Mouse (Mus musculus) T-helper 1 cell (primary cell): ENCODE data around the gene Rnps1.

Source experiments
- in situ Hi-C: fragments of 300-600 bp; cut with MboI, MseI; formaldehyde crosslinking; loops from one replicate; pipeline ENCODE4 v1.15.1; 2025; ENCODE audit warnings: high pct_unique_total_duplicates

Rnps1 gene

DNA sequence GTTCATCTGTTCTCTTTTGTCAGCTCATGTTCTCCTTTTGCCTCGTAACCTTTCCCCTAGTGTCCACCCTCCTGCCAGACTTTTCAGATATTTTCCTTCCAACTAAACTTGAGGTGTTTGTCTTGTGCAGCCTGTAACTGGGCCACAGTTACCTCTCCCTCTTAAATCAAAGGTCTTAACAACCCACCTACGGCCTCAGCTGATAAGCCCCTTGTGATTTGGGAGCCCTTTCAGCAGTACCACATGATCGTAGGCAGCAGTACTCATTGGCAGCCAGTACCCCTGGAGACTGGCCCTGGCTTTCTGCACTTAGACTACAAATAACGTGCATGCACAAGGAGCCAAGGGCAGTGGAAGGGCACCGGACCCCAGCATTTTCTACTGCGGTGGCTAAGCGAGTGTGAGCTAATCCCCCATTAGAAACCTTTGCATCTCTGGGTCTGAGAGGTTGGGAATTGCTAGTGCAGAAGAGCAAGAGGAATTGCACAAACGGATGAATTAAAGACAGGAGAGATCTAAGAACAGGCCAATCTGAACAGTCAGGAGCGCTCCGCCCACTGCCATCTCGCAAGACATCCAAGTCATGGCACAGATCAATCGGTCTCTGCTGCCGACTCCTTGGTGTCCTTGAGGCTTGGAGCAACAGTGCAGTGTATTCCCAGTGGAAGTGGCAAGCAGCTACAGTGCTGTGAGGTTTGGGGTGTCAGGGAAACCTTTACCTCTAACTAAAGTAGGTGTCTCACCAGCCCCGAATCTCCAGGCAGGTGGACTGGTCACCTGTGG lies 15.0 kb downstream of the Rnps1 start:
- in situ Hi-C loops: no loop called here

DNA sequence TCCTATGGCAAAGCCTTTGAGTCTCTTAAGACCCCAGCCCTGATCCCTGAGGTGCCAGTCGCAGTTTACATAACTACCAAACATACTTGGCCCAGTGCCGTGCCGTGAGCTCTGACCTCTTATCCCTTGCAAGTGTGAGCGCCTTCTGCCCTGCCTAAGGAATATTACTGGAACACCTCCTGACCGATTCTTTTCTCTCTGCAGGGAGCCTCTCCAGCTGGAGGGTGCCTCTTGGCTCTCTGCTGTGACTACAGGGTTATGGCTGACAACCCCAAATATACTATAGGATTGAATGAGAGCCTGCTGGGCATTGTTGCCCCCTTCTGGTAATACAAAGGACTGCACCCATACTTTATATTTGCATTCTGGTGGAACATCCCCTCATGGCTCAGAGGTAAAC lies 22.7 kb downstream of the Rnps1 start:
- in situ Hi-C loops: no loop called here

DNA sequence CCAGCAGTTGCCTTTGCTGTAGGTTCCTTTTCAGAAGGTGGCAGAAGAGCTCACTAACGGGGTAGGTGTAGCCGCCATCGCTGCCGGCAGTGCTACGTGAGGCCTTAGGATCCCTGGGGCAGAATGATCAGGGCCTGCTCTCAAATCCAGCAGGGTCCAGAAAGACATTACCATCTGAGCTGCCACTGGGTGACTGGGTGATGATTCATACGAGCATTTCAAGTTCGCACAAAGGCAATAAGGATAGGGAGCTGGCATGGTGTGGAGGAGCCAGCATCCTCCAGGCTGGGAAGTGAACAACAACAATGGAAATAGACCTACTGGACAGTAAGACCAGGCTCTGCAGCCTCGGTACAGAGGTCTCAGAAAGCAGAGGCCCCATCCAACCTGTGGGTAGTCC lies 26.0 kb downstream of the Rnps1 start:
- in situ Hi-C loops: no loop called here

DNA sequence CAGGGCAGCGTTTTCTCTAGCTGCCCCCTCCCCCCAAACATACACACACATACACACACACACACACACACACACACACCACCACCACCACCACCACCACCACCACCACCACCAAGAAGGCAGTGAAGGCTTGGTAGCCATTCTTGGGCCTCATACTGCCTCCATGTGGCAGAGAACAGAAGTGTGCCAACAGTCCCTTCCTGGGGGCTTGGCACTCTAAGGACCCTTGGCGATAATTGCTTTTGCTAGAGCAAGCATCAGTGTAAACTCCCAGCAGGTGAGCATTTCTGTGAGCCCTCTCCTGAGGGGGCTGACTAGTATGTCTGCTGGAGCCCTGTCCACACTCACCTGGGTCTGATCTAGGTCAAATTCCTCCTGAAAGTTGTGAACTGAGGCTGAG lies 26.8 kb downstream of the Rnps1 start:
- in situ Hi-C loops: no loop called here

DNA sequence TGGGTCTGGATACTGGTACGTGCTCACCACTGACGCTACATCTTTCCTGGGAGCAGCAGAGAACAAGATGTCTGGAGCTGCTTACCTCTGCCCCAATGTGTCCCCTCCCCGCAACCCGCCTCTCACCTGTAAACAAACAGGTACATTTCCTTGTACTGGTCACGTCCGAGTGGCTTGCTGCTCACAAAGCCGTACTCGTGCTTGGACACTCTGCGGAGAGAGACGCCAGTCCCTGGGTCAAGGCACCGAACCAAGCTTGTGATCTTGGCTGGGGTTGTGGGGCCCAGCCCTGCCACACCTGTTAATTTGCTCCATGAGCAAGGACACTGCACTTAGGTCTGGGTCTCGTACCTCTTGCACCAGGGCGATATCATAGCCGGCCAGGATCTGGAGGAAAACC lies 27.7 kb downstream of the Rnps1 start:
- in situ Hi-C loops: no loop called here

DNA sequence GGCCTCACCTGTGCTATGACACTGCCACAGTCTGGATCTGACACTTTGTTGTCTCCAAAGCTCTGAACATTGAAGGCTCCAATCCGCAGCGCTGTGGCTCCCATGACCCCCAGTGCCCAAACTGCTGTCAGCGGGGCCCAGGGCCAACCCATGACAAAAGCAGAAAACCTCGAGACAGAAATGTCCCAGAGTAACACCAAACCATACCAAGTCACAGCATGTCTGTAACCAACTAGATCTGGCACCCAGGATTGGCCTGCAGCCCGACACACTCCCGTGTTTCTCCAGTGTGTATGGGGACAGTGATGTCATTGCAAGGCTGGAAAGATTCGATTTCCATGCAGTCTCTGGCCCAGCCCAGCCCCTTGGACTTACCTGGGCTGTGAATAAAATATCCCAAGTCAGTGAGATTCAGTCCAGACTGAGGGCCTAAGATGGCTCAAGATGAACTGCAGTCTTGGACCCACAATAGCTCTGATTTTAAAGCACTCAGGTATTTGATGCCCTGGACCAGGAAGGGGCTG lies 28.3 kb downstream of the Rnps1 start, which contains the start of gene Dnase1l2:
Gene Dnase1l2, minus strand, starts transcription at position 474 of the 524 bp plus-strand sequence.
- in situ Hi-C loops: no loop called here

DNA sequence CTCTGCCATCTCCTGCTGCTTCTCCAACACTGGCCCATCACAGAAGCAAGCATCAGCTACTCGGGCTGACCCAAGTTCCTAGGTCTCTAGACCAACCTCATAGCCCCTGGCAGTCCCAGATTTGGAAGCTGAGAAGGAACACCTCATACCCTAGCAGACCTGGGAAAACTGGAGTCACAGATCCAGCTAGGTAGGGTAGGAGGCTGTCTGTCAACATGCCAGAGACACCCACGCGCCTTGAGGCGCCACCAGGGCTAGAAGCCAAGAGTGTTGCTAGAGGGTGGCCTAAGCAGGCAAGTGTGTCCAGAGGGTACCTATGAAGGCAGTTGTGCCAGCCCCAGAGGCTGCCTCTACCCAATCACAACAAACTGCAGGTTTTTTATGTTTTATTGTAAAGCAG lies 29.0 kb downstream of the Rnps1 start:
- in situ Hi-C loops: no loop called here

DNA sequence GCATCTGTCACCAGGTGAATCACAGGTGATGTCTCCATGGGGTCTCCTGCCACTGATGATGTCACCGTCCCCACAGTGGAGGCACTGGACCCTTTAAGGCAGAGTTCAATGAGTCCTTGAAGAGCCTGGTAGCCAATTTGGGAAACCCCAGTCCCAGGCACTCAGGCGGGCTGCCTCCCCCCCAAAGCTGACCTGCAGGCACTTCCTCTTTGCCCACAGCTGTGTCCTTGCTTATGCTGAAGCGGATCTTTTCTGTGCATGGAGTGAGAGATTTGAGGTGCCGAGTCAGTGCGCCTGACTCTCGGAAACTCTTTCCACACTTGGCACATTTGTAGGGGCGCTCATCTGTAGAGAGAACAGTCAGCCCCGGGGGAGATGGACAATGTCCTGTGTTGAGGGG lies 32.2 kb downstream of the Rnps1 start:
- in situ Hi-C loops: no loop called here

DNA sequence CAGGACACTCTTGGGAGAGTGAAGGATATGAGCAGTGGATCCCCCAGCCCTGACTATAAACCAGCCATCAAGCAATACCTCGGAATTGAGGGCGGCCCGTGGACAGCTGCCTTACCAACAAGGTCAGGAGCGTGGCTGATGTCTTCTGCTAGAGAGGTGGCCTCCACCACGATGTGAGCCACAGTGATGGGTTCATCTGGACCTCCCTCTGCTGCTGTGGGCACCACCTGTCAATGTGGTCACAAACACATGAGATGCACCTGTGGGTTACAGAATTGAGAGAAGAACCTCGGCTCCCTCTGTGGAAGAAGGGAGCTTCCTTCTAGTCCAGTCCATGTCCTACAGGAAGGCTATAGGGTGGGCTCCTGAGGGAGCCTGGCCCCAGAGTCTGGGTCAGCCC lies 35.1 kb downstream of the Rnps1 start:
- in situ Hi-C loops: no loop called here

DNA sequence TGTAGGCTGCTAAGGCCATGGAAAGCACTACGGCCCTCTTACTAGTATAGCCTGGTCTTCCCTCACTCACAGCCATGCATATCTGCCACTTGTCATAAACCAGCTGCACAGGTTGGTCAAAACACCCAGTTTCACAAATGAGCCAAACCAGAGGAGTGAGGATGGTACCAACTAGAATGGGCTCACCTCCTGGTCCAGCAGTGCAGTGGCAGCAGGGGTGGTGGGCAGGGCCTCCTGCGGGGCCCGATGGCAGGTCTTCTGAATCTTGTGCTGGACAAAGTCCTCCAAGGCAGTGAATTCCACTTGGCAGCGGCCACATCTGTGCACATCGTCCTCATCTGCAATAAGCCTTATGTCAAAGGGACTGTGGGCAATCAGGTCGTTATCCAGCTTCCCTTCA lies 36.9 kb downstream of the Rnps1 start:
- in situ Hi-C loops: no loop called here

DNA sequence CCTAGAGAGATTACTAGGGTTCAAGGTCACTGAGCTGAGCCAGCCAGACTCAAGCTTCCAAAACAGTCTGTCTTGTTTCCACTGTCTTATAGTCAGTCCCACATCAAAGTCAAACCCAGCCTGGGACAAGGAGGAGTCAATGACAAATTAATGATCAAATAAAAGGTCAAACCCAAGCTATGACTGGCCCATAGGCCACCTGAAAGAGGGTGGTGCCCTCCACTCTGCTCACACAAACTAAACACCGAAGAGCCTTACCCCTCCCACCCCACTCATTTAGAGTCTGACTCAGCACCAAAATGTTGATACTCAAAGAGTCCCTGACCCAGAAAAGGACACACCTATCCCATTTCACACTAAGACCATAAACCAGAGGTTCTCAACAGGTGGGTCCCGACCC lies 39.0 kb downstream of the Rnps1 start:
- in situ Hi-C loops: no loop called here

DNA sequence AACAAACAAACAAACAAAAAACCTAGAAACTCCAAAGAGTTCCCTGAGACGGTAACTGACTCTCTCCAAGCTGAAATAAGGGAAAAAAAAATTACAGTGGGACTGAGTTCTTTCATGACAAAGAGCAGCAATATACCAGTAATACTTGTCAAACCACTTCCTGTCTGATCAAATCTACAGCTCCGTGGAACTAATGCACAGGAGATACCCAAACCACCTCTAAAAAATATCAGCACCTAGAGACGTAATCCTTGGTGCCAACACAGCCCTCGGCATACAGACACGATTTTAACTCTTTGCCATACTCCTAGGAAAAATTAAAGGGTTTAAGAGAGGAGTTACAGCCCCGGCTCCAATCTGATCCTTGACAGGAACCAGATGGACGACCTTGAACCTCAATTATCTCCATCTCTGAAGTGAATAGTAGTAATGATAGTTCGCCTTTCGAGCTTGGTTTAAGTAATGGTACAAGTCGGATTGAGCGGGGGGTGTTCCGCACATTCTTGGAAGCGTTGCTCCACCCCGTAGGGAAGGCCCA lies 39.9 kb downstream of the Rnps1 start:
- in situ Hi-C loops: no loop called here

DNA sequence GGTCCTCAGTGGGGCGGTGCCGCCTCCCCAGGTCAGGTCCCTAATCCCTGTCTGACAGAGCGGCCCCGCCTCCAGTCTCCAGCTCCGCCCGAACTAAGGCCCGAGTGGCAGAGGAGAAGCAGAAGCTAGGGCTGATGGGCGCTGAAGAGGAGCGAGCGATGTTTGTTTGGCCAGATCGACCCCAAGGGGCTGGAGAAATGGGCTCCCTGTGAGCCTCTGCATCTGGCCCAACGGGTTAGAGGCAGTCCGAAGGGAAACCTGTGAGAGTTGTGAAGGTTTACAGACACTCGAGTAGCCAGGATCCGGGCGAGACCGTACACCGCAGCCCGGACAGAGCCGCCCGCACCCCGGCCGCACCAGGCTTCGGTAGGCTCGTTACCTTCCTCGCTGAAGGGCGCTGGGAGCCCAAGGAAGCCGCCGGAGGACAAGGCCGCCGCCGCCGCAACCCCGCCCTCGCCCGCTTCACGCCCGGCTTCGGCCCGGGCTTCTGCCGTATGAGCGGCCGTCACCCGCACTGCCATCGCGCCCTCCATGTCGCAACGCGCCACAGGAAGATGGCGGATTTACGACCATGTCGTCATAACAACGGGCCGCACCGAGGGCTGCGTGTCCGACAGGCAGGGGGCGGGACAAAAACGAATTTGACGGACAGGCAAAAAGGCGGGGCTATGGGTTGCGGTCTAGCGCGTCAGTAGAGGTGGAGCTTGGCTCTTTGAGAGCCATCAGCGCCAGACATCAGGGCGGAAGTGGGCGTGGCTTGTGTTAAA lies 40.6 kb downstream of the Rnps1 start:
- in situ Hi-C loops: loop anchor here (5.0 kb wide), 1 partner anchor 973 kb away; no protein-coding TSS in a partner anchor

DNA sequence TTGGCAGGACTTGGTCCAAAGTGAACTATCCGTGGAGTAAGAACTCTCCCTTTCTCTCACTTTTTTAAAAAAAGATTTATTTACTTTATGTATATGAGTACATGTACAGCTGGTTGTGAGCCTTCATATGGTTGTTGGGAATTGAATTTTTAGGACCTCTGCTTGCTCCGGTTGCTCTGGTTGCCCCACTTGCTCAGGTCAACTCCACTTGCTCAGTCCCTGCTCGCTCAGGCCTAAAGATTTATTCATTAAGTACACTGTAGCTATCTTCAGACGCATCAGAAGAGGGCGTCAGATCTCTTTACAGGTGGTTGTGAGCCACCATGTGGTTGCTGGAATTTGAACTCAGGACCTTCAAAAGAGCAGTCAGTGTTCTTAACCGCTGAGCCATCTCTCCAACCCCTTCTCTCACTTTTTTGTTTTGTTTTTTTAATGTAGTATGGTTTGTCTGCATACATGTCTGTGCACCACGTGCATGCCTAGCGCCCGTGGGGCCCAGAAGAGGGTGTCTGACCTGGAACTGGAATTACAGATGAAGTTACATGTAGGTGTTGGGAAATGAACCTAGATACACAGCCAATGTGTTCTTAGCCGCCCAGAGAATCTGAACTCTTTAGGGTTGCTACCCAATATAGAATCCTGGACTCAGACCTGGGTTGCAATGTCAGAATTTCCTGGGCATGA lies 41.3 kb downstream of the Rnps1 start:
- in situ Hi-C loops: loop anchor here (5.0 kb wide), 1 partner anchor 973 kb away; no protein-coding TSS in a partner anchor

DNA sequence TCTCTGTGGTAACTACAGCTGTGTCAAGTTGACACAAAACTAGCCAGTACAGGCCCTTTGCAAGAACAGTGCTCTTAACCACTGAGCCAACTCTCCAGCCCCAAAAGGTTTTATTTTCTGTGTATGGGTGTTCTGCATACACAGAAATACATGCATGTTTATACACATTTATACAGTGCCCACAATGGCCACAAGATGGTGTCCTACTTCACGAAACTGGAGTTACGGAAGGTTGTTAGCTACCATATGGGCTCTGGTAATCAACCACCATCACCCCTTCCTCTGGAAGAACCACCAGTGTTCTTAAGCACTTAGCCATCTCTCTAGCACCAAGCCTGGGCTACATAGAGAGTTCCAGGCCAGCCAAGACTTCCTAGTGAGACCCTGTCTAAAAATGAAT lies 47.2 kb downstream of the Rnps1 start:
- in situ Hi-C loops: no loop called here

DNA sequence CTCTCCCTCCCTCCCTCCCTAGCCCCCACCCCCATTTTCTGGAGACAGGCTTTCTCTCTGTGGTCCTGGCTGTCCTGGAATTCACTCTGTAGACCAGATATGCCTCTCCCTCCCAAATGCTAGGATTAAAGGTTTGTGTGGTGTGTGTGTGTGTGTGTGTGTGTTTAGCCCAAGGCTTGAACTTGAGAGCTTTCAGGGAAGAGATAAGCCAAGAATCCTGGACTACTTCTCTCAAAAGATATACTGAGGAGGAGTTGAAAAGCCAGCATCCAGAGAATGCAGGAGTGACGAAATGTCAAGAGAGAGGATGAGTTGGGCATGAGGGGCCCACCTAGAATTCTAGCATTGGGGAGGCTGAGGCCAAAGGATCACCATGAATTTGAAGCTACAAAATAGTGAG lies 48.6 kb downstream of the Rnps1 start:
- in situ Hi-C loops: no loop called here

DNA sequence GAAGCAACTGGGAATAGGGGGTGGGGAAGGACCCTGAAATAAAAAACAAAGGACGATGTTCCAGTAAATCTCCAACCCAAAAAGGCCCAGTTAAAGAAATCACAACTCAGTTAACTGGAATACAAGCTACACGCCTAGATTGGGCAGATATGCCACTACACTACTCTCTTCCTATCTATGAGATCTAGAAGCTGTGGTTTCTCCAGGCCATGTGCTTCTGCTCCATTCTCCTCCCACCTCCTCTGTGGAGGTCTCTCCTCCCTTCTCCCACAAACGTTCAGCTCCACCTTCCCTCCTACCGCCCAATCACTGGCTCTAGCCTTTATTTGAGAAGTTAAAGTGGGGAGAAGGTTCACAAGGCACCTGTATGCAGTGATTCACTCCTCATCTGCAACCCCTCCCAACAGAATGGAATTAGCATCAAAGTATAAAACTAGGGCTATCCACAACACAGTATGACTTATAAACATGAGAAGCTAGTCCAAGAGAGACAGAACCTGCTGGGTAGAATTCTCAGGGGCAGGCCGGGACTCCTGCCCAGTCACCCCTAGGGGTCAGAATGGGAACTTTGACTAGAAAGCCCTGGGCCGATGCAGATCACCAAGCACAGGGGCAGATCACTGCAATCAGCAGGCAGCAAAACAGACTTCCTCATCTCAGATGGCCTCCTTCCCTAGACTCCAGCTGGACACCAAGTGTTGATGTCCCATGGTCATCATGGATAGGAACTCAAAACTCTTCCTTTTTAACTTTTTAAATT lies 49.2 kb downstream of the Rnps1 start:
- in situ Hi-C loops: no loop called here

DNA sequence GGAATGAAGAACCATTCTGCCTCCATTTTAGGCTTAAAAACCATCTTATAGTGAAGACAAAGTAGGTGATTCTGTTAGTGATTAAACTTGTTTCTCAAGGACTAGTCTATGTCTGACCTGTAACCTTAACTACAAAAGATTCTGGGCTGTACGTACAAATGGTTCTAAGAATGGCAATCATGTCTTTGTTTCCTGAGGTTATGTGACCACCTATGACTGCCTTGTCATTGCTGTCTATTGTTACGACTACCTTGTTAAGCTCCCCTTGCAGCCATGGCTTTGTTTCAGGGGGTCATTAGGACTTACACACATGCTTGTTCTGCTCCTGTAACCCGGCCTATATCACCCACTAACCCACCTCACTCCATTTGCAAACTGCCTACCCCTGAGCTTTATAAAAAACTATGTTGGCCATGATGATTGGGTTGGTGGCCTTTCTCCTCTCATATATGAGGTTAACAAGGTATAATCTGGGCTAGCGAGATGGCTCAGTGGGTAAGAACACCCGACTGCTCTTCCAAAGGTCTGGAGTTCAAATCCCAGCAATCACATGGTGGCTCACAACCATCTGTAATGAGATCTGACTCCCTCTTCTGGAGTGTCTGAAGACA lies 54.4 kb downstream of the Rnps1 start:
- in situ Hi-C loops: no loop called here

DNA sequence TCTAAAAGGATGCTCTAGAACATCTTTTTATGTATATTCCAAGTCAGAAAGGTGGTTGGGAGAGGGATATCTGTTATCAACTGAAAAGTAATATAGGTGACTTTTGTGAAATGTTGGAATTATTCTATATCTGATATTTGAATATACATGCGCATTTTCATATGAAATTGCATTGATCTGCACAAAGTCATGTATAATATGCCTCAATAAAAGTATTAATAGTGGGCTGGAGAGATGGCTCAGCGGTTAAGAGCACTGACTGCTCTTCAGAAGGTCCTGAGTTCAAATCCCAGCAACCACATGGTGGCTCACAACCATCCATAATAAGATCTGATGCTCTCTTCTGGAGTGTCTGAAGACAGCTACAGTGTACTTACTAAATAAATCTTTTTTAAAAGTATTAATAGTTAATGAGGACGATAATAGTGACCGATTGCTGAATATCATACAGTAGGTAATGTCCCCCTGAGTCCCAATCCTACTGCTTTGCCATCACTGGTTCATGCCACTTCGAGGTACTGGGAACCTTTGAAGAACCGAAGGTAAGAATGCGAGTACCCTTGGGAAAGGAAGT lies 55.1 kb downstream of the Rnps1 start:
- in situ Hi-C loops: no loop called here

DNA sequence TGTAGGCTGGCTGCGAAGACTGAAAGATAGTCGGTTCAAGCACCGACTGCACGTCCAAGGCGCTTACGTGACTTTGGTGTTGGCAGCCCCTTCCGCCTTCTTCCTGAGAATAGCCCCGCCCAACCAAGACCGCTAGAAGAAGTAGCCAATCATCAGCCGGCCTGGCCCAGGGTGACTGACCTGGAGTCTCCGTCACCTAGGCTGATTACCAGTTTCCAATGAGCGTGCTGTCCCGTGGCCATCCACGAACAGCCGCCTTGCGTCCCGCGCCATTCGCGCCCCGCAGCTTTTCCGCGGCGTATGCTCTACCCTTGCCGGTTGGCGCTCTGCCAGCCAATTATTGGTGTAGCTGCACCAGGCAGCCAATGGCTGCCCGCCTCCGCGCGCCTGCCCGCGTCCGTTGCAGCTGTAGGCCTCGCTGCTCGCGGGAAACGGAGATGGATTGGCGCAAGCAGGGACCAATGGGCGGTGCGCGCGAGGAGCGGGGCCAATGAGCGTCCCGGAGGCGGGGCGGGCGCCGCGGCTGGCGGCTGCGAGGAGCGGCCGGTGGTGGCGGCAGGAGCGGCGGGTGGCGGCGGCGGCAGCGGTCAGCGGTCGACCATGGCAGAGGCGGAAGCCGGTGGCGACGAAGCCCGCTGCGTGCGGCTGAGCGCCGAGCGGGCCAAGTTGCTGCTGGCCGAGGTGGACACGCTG lies 55.7 kb downstream of the Rnps1 start, which contains the start of the genes E4f1 and Pgp:
Gene E4f1, minus strand, starts transcription at position 404 of the 693 bp plus-strand sequence.
Gene Pgp, plus strand, starts transcription at position 483 of the 693 bp plus-strand sequence.
- in situ Hi-C loops: no loop called here
